Mouse (Mus musculus): ENCODE measurements around the gene Il2. TPM values are rescaled to one million over a fixed set of nuclear protein-coding genes. Genes with fewer than 3 reads are reported as not detected.

Gene Il2
- not detected for total RNA-seq (2021)
- long read RNA-seq, experiment 1, result 0 reads
- long read RNA-seq, experiment 2, result 0 reads

DNA sequence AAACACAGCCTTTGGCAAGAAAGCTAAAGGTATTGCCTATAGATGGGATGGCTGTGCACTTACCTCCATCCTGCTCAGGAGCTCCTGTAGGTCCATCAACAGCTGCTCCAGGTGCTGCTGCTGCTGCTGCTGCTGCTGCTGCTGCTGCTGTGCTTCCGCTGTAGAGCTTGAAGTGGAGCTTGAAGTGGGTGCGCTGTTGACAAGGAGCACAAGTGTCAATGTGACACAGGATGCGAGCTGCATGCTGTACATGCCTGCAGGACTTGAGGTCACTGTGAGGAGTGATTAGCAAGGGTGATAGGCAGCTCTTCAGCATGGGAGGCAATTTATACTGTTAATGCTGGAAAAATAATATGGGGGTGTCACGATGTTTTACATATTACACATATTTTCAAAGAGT lies at the start of gene Il2:
Gene Il2 (minus strand): TSS at position 305 of the 400 bp plus-strand sequence.
- DNase-seq (ENCODE audit: low spot score in 2 of 2), result no peak

DNA sequence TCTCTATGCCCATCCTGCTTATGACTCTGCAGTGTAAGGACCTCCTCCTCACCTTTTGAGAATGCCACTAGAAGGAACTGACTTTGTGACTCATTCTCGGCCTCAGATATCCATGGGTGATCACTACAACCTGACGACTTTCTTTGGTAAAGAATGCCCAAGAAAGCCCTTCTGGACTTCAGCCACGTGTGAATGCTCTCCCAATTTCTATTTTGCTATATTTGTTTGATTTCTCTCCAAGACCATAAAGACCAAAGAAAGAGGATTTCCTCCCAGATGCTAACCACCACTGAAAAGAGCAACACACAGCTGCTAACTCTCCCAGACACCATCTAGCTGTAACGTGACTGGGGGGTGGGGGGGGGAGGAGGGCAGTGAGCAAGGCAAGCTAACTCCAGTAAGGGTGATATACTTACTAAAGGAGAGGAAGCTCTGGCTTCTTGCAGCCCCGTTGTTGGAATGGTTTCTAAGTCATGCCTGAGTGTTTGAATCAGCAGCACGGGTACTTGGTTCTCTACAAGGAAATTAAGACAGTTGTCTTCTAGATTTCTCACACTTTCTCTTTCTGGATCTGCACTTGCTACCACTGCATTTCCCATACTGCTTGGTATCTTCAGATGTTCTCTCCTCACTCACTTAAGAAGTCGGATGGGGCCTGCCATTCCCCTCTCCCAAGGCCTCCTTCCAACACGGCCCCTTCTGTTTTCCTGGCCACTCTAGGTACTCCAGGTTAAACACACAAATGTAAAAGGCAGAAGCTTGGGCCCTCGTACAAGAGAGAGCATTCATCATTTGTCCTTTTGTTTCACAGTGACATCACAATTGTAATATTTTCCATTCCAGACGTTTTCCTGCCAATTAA lies 49.2 kb upstream of the Il2 start:
- DNase-seq (ENCODE audit: low spot score in 2 of 2), result no peak

GRCm38 (mm10) chr3:37173285-37173684 lies 47.5 kb upstream of the Il2 start:
- no peak for DNase-seq (ENCODE audit: low spot score in 2 of 2)

DNA sequence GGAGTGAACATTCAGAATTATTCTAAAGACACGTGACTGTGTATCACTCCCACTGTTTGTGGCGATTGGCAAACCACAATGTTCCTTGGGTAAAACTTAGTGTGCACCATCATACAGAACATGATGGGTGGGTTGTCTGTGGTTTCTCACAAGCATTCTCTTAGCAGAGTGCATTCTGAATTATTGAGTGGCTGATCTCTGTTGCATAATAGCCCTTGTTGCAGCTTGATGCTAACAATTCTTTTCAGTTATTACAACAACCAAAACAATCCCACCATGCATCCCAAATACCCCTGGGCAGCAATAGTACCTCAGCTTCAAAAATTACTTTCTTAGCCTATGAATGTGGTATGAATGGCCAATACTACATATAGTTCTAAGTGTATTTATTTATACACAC lies 43.5 kb upstream of the Il2 start:
- DNase-seq (ENCODE audit: low spot score in 2 of 2), result no peak

- no peak for DNase-seq (ENCODE audit: low spot score in 2 of 2)
Measured at GRCm38 (mm10) chr3:37161096-37161495, 35.3 kb upstream of the Il2 start.

GRCm38 (mm10) chr3:37158246-37158645 lies 32.5 kb upstream of the Il2 start:
- no peak for DNase-seq (ENCODE audit: low spot score in 2 of 2)

GRCm38 (mm10) chr3:37157082-37157481 lies 31.3 kb upstream of the Il2 start:
- no peak for DNase-seq (ENCODE audit: low spot score in 2 of 2)

- DNase-seq (ENCODE audit: low spot score in 2 of 2), result no peak
Measured at GRCm38 (mm10) chr3:37154396-37154795, 28.6 kb upstream of the Il2 start.

- no peak for DNase-seq (ENCODE audit: low spot score in 2 of 2)
Measured at GRCm38 (mm10) chr3:37153004-37153403, 27.2 kb upstream of the Il2 start.

DNA sequence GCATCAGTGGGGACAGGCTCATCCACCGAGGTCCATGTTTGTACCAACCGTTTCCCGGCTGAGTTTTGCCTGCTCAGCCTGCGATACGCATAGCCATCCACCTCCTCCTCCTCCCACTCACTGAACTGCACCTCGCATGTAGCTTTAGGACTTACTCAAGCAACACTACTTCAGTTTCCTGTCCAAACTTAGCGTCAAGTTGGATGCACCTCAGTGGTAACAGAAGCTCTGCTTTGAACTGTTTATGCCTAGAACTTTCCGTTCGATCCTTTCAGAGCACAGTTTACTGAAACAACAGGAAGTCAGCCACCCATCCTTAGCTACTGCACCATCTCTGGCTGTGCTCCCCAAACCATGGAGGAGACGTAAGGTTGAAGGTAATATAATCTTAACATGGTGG lies 26.5 kb upstream of the Il2 start:
- DNase-seq (ENCODE audit: low spot score in 2 of 2), result no peak

- DNase-seq (ENCODE audit: low spot score in 2 of 2), result no peak
Measured at GRCm38 (mm10) chr3:37146810-37147209, 21.1 kb upstream of the Il2 start.

DNA sequence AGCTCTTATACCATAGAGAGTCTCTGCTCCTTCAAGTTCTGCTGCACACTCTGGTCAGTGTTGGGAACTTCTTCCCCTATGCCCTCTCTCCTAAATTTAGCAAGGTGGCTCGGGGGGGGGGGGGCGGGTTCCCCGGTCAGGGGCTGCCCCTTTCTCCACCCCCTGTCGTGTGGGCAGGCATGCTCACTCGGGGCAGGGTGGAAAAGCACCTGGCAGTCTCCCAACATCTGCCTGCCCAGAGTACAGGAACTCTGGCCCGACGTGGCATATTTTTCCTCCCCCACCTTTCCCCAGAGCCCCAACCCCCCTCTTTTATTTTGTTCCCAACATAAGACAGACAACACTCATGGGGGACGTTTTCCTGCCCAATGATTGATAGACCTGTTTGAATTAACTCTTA lies 20.6 kb upstream of the Il2 start:
- no peak for DNase-seq (ENCODE audit: low spot score in 2 of 2)

DNA sequence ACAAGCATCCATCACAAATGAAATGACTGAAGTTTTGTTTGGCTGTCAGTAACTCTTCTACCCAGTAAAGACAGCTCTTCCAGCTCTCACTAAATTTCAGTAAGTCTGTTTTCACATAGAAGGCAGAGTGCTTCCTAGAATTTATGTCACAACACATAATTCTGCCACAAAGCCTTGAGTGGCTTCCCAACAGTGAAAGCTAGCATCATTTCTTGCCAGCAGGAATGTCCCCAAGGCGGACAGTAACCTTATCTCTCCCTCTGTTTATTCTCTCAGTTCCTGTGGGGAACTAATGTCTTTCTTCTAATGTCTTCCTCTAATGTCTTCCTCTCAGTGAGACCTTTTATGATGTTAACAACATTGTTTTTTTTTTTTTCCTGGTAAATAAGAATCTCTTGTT lies 19.2 kb upstream of the Il2 start:
- no peak for DNase-seq (ENCODE audit: low spot score in 2 of 2)

DNA sequence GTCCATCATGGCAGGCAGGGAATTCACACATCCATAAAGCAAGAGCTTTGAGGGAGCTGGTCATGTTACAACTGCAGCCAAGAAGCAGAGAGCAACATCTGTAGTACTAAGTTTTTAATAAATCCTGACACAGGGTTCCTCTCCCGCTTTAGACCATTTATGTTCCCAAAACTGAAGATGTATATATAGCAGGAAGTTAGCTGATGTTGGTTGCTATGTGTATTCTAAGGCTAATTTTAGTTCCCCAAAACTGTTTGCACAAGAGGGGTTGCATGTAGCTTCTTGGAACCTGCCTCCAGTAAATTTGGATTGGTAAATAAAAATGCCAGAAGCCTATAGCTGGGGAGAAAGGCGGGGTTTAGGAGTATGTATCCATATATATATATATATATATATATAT lies 16.1 kb upstream of the Il2 start:
- no peak for DNase-seq (ENCODE audit: low spot score in 2 of 2)

DNA sequence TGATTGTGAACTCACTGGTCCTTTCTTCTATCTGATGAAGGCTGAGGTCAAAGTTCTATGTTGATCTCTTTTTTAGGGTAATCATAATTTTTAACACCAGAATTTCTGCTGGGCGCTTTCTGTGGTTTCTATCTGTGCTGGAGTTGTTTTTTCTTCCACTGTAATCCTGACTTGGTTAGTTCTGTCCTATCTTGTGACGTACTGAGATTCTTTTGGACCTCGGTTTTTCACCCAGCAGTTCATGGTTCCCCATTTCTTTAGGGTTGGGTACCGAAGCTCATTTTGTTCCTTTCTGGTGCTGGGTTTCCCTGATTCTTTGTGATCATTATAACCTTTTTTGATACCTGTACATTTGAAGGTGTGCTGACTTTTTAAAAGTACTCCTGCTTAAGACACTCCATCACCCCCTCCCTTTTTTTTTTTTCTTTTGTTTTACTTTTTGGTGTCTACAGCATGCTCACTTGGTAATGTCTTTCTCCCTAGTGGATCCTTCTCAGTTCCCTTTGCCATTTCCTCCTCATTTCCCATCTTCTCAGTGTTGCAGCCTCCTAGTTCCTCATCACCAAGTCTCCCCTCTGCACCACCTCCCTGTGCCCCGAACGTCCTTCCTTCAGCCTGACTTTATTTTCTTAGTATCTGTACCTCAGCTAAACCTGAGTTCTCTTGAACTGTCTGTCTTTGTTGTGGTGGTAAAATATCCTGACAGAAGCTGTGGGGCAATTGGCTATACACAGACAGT lies 14.6 kb upstream of the Il2 start:
- DNase-seq (ENCODE audit: low spot score in 2 of 2), result no peak

DNA sequence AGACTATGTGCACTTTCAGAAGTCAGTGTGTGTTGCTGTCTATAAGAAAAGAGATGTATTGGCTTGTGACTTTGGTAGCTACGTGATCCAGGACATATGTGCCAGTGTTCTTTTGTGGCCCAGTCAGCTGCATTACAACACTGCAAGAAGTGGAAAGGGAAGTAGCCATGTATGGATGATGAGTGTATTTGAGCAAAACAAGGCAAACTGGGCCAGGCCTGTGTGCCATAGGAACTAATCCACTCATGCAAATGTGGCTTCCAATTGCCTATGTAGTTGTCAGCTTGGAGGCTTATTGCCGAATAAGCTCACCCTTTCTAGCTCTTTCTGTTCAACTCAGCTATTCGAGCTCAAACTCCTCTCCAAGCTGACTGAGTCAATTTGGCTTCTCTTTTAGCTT lies 13.4 kb upstream of the Il2 start:
- DNase-seq (ENCODE audit: low spot score in 2 of 2), result no peak

DNA sequence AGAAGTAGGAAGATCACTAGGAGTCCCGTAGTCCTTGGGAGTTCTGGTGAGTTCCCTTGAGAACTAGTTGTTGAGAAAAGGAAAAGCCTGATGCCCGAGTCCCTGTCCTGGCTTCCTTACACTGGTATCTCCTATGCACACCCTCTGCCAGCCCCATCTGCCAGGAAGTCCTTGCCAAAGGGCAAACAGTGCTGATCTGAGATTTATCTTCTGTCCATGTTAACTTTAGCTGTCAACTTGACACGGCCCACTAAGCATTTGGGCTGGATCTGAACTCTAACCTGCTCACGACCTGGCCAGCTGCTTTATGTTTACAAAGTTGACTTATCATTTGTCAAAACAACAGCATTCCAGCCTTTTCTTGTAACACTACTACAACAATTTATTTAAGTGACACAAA lies 11.5 kb upstream of the Il2 start:
- no peak for DNase-seq (ENCODE audit: low spot score in 2 of 2)

GRCm38 (mm10) chr3:37129063-37129462 lies 3.3 kb upstream of the Il2 start:
- no peak for DNase-seq (ENCODE audit: low spot score in 2 of 2)

GRCm38 (mm10) chr3:37128269-37128668 lies 2.5 kb upstream of the Il2 start:
- DNase-seq (ENCODE audit: low spot score in 2 of 2), result no peak

- DNase-seq (ENCODE audit: low spot score in 2 of 2), result no peak
Measured at GRCm38 (mm10) chr3:37126162-37126561, 403 bp upstream of the Il2 start.

- no peak for DNase-seq (ENCODE audit: low spot score in 2 of 2)
Measured at GRCm38 (mm10) chr3:37090721-37091120, 35.0 kb downstream of the Il2 start.

DNA sequence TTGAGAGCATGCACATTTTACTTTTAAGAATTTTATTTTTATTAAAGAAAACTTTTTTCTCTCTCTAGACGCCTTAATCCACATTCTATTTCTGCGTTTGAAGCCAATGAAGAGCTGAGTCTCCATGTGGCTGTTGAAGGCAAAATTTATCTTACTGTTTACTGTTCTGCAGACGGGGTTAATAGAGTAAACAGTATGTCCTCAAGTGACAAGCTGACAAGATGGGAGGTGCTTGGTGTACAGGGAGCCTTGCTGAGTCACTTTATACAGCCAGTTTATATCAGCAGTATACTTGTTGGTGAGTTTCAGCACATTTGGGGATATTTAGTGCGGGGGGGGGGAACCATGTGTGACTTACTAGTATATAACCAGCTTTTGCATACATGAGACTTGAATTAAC lies 40.9 kb downstream of the Il2 start:
- no peak for DNase-seq (ENCODE audit: low spot score in 2 of 2)

DNA sequence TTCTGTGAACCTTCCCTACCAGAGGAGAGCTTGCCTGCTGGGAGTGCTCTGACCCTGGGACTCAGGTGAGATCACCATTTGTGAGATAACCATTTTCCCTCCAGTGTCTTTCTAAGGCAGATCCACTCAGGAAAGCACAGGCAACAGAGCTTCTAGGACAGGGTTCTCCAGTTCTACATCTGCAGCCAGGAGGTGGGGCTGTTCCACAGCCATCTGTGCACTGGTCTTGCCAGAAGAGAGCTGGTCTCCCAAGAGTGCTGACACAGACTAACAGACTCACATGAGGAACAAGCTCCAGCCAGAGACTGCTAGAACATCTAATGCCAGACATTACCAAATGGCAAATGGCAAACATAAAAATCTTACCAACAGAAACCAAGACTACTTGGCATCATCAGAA lies 52.5 kb downstream of the Il2 start:
- no peak for DNase-seq (ENCODE audit: low spot score in 2 of 2)
